Mouse (Mus musculus) spleen, postnatal 0 days (tissue): ENCODE measurements around the gene 2210407C18Rik. TPM values are rescaled to one million over a fixed set of nuclear protein-coding genes. Genes with fewer than 3 reads are reported as not detected.

Experiments
- polyA plus RNA-seq: library from polyadenylated mRNA; unstranded; fragments of >200 nt; fragmentation: Nextera tagmentation; extraction: Ambion mirVana; gene quantifications from 2 replicates; pipeline ENCODE4 v1.2.1, GENCODE M21; 2015

Gene 2210407C18Rik
- 0.14 and 0.19 TPM in 2 replicates for polyA plus RNA-seq

DNA sequence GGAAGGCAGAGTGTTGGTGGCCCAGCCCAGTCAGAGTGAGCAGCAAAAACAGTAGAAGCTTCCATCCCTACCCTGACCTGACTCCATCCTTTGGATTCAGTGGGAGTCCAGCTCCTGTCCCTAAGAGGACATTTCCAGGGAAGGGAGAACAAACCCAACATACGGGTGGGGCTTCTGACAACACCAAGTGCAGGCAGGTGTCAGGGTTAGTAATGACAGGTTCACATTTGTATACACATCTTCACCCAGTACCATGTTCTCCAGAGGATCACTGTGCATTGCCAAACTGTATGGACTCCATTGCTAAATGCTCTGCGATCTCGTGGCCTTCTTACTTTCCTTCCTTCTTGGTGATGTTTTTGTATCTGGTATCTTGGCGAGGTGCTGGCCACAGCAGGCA, at the start of gene 2210407C18Rik:
Gene 2210407C18Rik (minus strand): TSS at position 101 of the 400 bp plus-strand sequence.

DNA sequence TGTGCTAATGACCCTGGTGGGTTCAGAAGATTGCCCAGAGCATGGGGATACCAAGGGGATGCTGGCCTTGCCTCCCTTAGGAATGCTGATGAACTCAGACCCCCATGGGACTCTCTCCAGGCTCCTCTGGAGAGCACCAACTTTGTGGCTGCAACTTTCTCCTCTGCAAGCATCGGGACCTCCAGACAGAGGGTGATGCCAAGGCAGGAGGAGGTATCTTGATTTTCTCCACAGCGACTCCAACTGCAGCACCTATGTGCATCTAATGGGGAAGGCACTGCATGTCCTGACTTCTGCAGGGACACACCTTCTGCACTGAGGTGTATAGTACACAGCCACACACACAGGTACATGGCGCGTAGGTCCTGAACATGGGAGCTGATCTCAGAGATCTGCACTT, 42.7 kb upstream of the 2210407C18Rik start, which contains the start of gene Olfr322:
Gene Olfr322 (plus strand): TSS at position 187 of the 400 bp plus-strand sequence.

DNA sequence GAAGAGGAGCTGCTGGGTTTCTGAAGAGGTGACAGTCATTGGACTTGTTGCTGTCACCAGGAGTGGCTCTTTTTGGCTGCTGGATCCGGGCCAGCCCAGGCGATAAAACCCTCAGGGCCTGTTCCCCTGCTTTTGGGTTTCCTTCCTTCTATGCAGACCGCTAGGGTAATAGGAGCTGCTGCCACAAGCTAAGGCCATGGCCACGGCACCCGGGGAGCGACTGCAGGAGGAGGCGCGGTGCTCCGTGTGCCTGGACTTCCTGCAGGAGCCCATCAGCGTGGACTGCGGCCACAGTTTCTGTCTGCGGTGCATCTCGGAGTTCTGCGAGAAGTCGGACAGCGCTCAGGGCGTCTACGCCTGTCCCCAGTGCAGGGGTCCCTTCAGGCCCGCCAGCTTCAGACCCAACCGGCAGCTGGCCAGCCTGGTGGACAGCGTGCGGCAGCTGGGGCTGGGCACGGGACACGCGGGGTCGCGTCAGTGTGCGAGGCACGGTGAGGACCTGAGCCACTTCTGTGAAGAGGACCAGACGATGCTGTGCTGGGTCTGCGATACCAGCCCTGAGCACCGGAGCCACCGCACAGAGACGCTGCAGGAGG, 24.5 kb upstream of the 2210407C18Rik start, which contains the start of gene Trim58:
Gene Trim58 (plus strand): TSS at position 194 of the 596 bp plus-strand sequence.

DNA sequence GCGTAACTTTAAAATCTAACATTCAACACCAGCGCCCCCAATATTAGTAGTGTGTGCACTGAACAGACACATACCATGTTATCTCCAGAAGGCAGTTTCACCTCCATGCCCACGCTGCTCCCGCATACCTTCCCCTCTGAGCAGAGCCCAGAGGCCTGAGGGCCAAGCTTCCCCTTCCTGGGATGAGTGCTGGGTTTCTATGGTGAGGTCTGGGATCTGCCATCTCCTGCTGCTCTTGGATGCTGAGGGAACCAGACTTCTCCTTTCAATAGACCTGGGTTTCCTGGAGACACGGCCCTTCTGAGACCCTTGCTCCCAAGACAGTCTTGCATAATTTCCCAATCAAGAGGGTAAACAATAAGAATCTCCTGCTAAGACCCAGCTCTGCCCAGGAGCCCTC, 14.5 kb upstream of the 2210407C18Rik start, which contains the start of gene Olfr323:
Gene Olfr323 (minus strand): TSS at position 101 of the 400 bp plus-strand sequence.

DNA sequence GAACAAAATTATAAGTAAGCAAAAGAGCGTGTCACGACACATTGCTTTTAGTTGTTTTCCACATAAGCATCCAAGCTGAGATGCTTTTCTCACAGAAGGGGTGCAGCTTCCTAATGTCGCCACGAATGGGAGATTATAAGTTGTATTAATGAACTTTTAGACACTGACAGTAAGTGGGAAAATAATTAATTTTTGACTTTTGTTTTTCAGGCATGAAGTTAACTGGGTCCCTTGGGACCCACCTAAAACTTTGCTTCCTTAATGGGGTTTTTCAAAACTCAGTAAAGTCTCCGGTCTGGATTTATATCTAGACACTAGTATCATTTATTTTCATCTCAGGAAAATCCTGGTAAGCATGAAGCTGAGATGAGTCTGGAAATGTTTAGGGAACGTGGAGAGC, 21.1 kb downstream of the 2210407C18Rik start, which contains the start of gene Olfr324:
Gene Olfr324 (plus strand): TSS at position 301 of the 400 bp plus-strand sequence.

DNA sequence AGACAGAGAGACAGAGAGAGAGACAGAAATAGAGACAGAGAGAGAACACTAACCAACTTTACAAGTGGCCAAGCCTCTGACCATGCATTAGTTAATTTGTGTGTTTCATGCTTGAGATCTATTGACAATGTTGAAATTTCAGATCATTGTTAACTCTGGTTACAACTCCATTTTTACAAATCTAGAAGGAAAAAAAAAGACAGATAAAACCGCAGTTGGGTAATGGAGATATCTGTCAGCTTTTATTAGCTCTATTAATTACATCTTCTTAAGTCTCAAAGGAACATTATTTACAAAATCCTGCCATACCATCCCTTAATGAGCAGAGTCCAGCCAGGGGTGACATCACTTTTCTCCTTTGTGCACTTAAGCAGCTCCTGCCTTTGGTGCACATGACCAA, 38.4 kb downstream of the 2210407C18Rik start, which contains the start of gene Olfr325:
Gene Olfr325 (plus strand): TSS at position 301 of the 400 bp plus-strand sequence.

DNA sequence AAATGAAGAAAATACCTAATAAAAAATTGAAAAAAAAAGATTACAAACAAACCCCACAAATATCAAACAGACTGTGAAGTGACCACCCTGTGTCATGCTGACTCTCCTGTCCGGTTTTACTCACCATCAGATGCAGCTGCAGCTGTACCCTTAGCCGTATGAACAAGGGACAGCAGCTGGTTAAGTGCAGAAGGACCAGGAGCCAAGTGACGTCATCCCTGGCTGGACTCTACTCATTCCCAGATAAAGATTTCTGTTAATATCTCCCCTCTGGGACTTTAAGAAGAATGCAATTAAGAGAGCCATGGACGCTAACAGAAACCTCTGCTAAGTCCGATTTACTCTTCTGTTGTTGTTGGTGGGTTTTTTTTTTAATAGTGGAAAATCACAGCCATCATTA, 45.5 kb downstream of the 2210407C18Rik start, which contains the start of gene Olfr224:
Gene Olfr224 (minus strand): TSS at position 149 of the 400 bp plus-strand sequence.

Other genes with a start within 250 kb of the 2210407C18Rik start
- gene Lypd8, start 237.0 kb downstream of the 2210407C18Rik start, polyA plus RNA-seq: not detected in 2 replicates
- gene 1810065E05Rik, start 195.0 kb downstream of the 2210407C18Rik start, polyA plus RNA-seq: not detected in 2 replicates
- gene Gm12253, start 183.5 kb downstream of the 2210407C18Rik start, polyA plus RNA-seq: not detected in 2 replicates
- not detected in 2 replicates for gene Lypd9, start 163.2 kb downstream of the 2210407C18Rik start, polyA plus RNA-seq
- not detected in 2 replicates for gene Olfr30, start 153.8 kb downstream of the 2210407C18Rik start, polyA plus RNA-seq
- gene Olfr332, start 123.5 kb downstream of the 2210407C18Rik start, polyA plus RNA-seq: not detected in 2 replicates
- gene Olfr331, start 113.5 kb downstream of the 2210407C18Rik start, polyA plus RNA-seq: not detected in 2 replicates
- gene Olfr330, start 81.2 kb downstream of the 2210407C18Rik start, polyA plus RNA-seq: not detected in 2 replicates
- not detected in 2 replicates for gene Olfr329-ps, start 69.7 kb downstream of the 2210407C18Rik start, polyA plus RNA-seq
- gene Olfr328, start 60.4 kb downstream of the 2210407C18Rik start, polyA plus RNA-seq: 0.07 TPM in 1 of 2 replicates, not detected in the other
- gene Olfr224, start 45.5 kb downstream of the 2210407C18Rik start, polyA plus RNA-seq: not detected in 2 replicates
- gene Olfr325, start 38.3 kb downstream of the 2210407C18Rik start, polyA plus RNA-seq: not detected in 2 replicates
- not detected in 2 replicates for gene Olfr324, start 21.0 kb downstream of the 2210407C18Rik start, polyA plus RNA-seq
- not detected in 2 replicates for gene Olfr323, start 14.4 kb upstream of the 2210407C18Rik start, polyA plus RNA-seq
- 12.8 and 13.1 TPM in 2 replicates for gene Trim58, start 24.4 kb upstream of the 2210407C18Rik start, polyA plus RNA-seq
- 0.04 TPM in 2 replicates for gene Olfr322, start 42.7 kb upstream of the 2210407C18Rik start, polyA plus RNA-seq
- gene Olfr320, start 65.0 kb upstream of the 2210407C18Rik start, polyA plus RNA-seq: not detected in 2 replicates
- not detected in 2 replicates for gene Olfr319, start 83.1 kb upstream of the 2210407C18Rik start, polyA plus RNA-seq
- not detected in 2 replicates for gene Olfr318, start 107.9 kb upstream of the 2210407C18Rik start, polyA plus RNA-seq
- gene Olfr317, start 123.1 kb upstream of the 2210407C18Rik start, polyA plus RNA-seq: not detected in 2 replicates
- gene Olfr316, start 136.7 kb upstream of the 2210407C18Rik start, polyA plus RNA-seq: not detected in 2 replicates
- gene Olfr315, start 157.1 kb upstream of the 2210407C18Rik start, polyA plus RNA-seq: not detected in 2 replicates
- not detected in 2 replicates for gene Olfr314, start 166.9 kb upstream of the 2210407C18Rik start, polyA plus RNA-seq
- not detected in 2 replicates for gene Fam183b, start 185.9 kb upstream of the 2210407C18Rik start, polyA plus RNA-seq
- gene Olfr313, start 198.9 kb upstream of the 2210407C18Rik start, polyA plus RNA-seq: not detected in 2 replicates
- gene Olfr312, start 213.2 kb upstream of the 2210407C18Rik start, polyA plus RNA-seq: not detected in 2 replicates
- not detected in 2 replicates for gene Olfr311, start 223.2 kb upstream of the 2210407C18Rik start, polyA plus RNA-seq
- gene Gm12258, start 231.1 kb upstream of the 2210407C18Rik start, polyA plus RNA-seq: 2.7 and 3.0 TPM in 2 replicates